Mouse (Mus musculus) neural tube, embryonic 11.5 days (tissue): Measurements from ENCODE around the gene Adora1. TPM values are rescaled to one million over a fixed set of nuclear protein-coding genes. Genes with fewer than 3 reads are reported as not detected.
"Not testable (repeated sequence)": the region's sequence is repeated elsewhere in the genome, so short reads cannot be mapped to it uniquely, and the experiment has no call there.

Experiments used
- ATAC-seq: fragments of 200-750 bp; cut with Nextera tagmentation; 2 replicates; pipeline ENCODE4 v1.8.0; 2017; ENCODE audit warnings: moderate number of reproducible peaks, mild to moderate bottlenecking, moderate TSS enrichment, moderate library complexity; ENCODE audit not compliant: insufficient read depth, low FRiP score, low TSS enrichment
- DNase-seq: peaks from one replicate; pipeline ENCODE4 v3.0.0-alpha.2; 2015; ENCODE audit warnings: low spot score
- H3K27ac ChIP-seq: fragments of 300-500 bp; sonication (generic); 2 replicates; pipeline ENCODE4 v1.5.1; 2014; ENCODE audit warnings: low read depth, mild to moderate bottlenecking, low read length
- H3K27me3 ChIP-seq: fragments of 300-500 bp; sonication (generic); 2 replicates; pipeline ENCODE4 v1.6.1; 2014; ENCODE audit warnings: mild to moderate bottlenecking, low read length, mixed read lengths; ENCODE audit not compliant: control insufficient read depth, insufficient read depth
- H3K36me3 ChIP-seq: fragments of 300-500 bp; sonication (generic); 2 replicates; pipeline ENCODE4 v1.6.1; 2014; ENCODE audit warnings: mild to moderate bottlenecking, low read length, moderate library complexity, mixed read lengths; ENCODE audit not compliant: control insufficient read depth, insufficient read depth
- H3K4me1 ChIP-seq: fragments of 300-500 bp; sonication (generic); 2 replicates; pipeline ENCODE4 v1.6.1; 2014; ENCODE audit warnings: low read length, mixed read lengths; ENCODE audit not compliant: control insufficient read depth, insufficient read depth
- H3K4me2 ChIP-seq: fragments of 300-500 bp; sonication (generic); 2 replicates; pipeline ENCODE4 v1.6.1; 2014; ENCODE audit warnings: low read depth, mild to moderate bottlenecking, moderate library complexity
- H3K4me3 ChIP-seq: fragments of 300-500 bp; sonication (generic); 2 replicates; pipeline ENCODE4 v1.5.1; 2014; ENCODE audit warnings: low read depth, low read length
- H3K9ac ChIP-seq: fragments of 300-500 bp; sonication (generic); 2 replicates; pipeline ENCODE4 v1.6.1; 2014; ENCODE audit warnings: mild to moderate bottlenecking, low read length
- H3K9me3 ChIP-seq: fragments of 300-500 bp; sonication (generic); 2 replicates; pipeline ENCODE4 v1.6.1; 2016; ENCODE audit warnings: low read length; ENCODE audit not compliant: control insufficient read depth
- WGBS: fragments of 180-500 bp; shearing (Covaris S2); extraction: QIAGEN DNeasy Blood & Tissue Kit; methylation state at CpG from one replicate; pipeline ENCODE4 v1.1.7; 2014; 5-methylcytosine and 5-hydroxymethylcytosine counted together
- polyA plus RNA-seq: library from polyadenylated mRNA; unstranded; fragments of >200 nt; fragmentation: Nextera tagmentation; extraction: Ambion mirVana; gene quantifications from 2 replicates; pipeline ENCODE4 v1.2.1, GENCODE M21; 2014

Gene Adora1
- polyA plus RNA-seq, 1 experiment from 2014 or later, result 1.4 TPM

- 66% methylated on average over 9 of the region's 9 CpGs for WGBS
- Histone ChIP-seq H3K27ac (no peak overlapping the region), H3K4me2 (no peak overlapping the region), H3K4me3 (no peak overlapping the region), H3K9ac (no peak overlapping the region), H3K27me3 (no peaks in the 10 kb centered on the region), H3K4me1 (no peaks in the 10 kb centered on the region), H3K36me3 (no peaks in the 10 kb centered on the region), H3K9me3 (no peaks in the 10 kb centered on the region)
- DNase-seq (no peak), ATAC-seq (no peak)
Measured at GRCm38 (mm10) chr1:134273493-134274395, 38.5 kb upstream of the Adora1 start.

DNA sequence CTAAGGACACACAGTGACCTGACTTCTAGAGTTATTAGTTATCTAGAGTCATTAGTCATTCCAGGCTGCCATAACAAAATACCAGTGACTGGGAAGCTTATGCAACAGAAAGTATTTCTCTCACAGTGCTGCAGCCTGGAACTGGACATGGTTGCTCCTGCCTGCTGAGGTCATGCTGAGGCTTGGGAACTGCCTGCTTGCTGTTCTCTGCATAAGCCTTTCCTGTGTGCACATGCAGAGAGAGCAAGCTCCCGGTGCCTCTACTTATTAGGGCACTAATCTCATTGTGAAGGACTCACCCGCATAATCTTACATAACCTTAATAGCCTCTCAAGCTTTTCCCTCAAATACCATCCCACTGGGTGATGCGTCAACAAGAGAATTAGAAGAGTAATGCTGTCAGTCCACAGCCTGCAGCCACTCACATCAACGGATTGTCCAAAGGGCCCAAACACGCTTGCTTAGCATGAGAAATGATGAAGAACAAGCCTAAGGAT lies 37.6 kb upstream of the Adora1 start:
- DNase-seq (no peak), ATAC-seq (no peak)
- no peaks in the 10 kb centered on the region for H3K9me3 ChIP-seq
- no peak overlapping the region for H3K4me2 ChIP-seq
- H3K27ac ChIP-seq, result no peak overlapping the region
- no peaks in the 10 kb centered on the region for H3K27me3 ChIP-seq
- H3K4me3 ChIP-seq, result no peak overlapping the region
- no peak overlapping the region for H3K9ac ChIP-seq
- no peaks in the 10 kb centered on the region for H3K36me3 ChIP-seq
- 71% methylated on average over 5 of the region's 5 CpGs for WGBS
- no peaks in the 10 kb centered on the region for H3K4me1 ChIP-seq

DNA sequence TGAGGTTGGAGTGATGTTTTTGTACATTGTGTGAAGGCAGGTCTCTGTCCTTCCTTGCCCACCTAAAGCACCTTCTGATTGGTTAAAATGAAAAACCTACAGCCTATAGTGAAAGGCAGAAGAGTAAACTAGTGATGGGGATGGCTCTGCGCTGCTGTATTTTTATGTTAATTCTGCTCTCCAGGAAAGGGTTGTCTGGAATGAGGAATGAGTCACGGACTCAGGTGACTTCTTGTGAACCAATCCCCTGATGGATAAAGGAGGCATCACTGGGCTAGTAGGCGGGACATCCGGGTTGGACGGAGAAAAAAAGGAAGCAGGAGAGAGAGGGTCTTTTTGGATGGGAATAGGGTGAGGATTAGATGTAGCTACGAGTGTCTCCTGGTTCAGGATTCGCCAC lies 34.8 kb upstream of the Adora1 start:
- no peaks in the 10 kb centered on the region for H3K27me3 ChIP-seq
- DNase-seq (no peak), ATAC-seq (no peak)
- 74% methylated on average over 7 of the region's 7 CpGs for WGBS
- H3K9me3 ChIP-seq, result no peaks in the 10 kb centered on the region
- H3K27ac ChIP-seq, result no peak overlapping the region
- H3K4me2 ChIP-seq, result no peak overlapping the region
- H3K4me1 ChIP-seq, result no peaks in the 10 kb centered on the region
- H3K4me3 ChIP-seq, result no peak overlapping the region
- no peaks in the 10 kb centered on the region for H3K36me3 ChIP-seq
- no peak overlapping the region for H3K9ac ChIP-seq

GRCm38 (mm10) chr1:134265797-134266196 lies 30.6 kb upstream of the Adora1 start:
- H3K27ac ChIP-seq, result no peak overlapping the region
- WGBS, result 45% methylated on average over 2 of the region's 2 CpGs

GRCm38 (mm10) chr1:134264341-134264740 lies 29.1 kb upstream of the Adora1 start:
- Histone ChIP-seq H3K4me3 (no peak overlapping the region), H3K9me3 (peaks cover 3% of the 10 kb centered on the region; the same call in 1 of the 2 replicates), H3K36me3 (no peaks in the 10 kb centered on the region), H3K4me2 (no peak overlapping the region), H3K27ac (no peak overlapping the region), H3K9ac (no peak overlapping the region), H3K4me1 (no peaks in the 10 kb centered on the region), H3K27me3 (no peaks in the 10 kb centered on the region)
- WGBS, result 88% methylated on average over 6 of the region's 6 CpGs
- DNase-seq (no peak), ATAC-seq (no peak)

More at GRCm38 (mm10) chr1:134265797-134266196, 30.6 kb upstream of the Adora1 start:
- H3K4me1 ChIP-seq, result no peaks in the 10 kb centered on the region
- no peaks in the 10 kb centered on the region for H3K36me3 ChIP-seq
- H3K4me3 ChIP-seq, result no peak overlapping the region
- ATAC-seq (no peak), DNase-seq (no peak)
- no peak overlapping the region for H3K9ac ChIP-seq
- peaks cover under 1% of the 10 kb centered on the region; the same call in 1 of the 2 replicates for H3K9me3 ChIP-seq
- H3K4me2 ChIP-seq, result no peak overlapping the region
- H3K27me3 ChIP-seq, result no peaks in the 10 kb centered on the region

- ATAC-seq, H3K9ac ChIP-seq, H3K4me2 ChIP-seq, H3K36me3 ChIP-seq, H3K9me3 ChIP-seq, H3K27ac ChIP-seq, H3K4me1 ChIP-seq, H3K4me3 ChIP-seq, H3K27me3 ChIP-seq, DNase-seq: not testable (repeated sequence)
- 76% methylated on average over 1 of the region's 1 CpGs for WGBS
Measured at GRCm38 (mm10) chr1:134249681-134250080, 14.4 kb upstream of the Adora1 start.

DNA sequence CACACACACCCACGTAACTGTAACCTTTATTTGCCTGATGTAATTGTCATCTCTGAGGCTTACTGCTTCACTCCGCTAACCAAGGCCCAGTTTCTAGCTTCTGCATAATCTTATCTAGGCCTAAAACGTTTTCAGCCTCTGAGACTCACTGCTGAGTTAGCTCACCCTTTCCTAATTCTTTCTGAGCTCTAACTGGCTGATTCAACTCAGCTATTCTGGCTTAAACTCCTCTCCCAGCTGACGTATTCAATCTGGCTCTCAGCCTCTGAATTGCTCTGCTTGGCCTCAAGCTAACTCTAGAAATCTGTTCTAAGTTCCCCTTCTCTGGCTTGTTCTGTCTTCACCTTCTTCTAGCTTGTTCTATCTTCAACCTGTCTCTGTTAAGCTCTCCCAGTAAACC lies 11.4 kb upstream of the Adora1 start:
- H3K4me3 ChIP-seq, result no peak overlapping the region
- H3K4me2 ChIP-seq, result no peak overlapping the region
- H3K9ac ChIP-seq, result no peak overlapping the region
- H3K36me3 ChIP-seq, result no peaks in the 10 kb centered on the region
- H3K27ac ChIP-seq, result no peak overlapping the region
- WGBS, result 65% methylated on average over 4 of the region's 4 CpGs
- H3K4me1 ChIP-seq, result no peaks in the 10 kb centered on the region
- H3K27me3 ChIP-seq, result no peaks in the 10 kb centered on the region
- H3K9me3 ChIP-seq, result no peaks in the 10 kb centered on the region
- ATAC-seq (no peak), DNase-seq (no peak)

DNA sequence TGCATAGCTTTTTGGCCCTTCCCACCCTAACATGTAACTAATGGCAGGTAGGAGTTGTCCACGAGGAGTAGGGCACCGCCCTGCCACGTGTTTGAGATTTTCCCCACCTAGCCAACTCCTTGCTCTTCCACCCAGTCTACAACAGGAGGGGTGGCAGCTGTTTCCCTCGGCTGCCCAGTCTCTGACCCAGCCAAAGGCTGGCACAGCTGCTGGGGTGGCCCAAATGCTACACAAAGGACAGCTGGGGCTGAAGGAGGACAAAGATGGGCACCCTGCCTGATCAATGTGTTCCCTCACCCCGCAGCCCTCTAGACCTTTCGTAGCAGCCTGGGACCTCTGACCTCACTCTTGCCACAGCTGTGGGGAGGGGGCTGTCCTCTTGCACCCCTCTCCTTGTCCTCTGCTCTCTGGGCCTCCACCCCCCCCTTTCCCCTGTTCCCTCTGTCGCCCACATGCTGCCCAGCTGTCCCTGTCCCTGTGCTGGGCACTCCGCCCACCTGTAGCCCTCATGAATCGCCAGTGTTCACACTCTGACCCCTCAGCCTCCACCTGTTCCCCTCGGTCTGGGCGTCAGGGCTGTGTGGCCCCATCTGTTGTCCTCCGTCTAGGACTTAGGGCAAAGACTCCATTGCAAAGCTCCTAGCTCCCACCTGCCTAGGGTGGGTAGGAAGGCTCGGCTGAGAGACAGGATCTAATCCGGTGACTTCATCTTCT lies 9.9 kb upstream of the Adora1 start:
- DNase-seq, result no peak
- ATAC-seq, result no peak; the same call in 1 of the 2 replicates
- Histone ChIP-seq H3K4me3 (no peak overlapping the region), H3K4me1 (no peaks in the 10 kb centered on the region), H3K4me2 (no peak overlapping the region), H3K9me3 (no peaks in the 10 kb centered on the region), H3K36me3 (no peaks in the 10 kb centered on the region), H3K27ac (no peak overlapping the region), H3K9ac (no peak overlapping the region), H3K27me3 (no peaks in the 10 kb centered on the region)
- 71% methylated on average over 14 of the region's 14 CpGs for WGBS
